Mouse (Mus musculus): Measurements from ENCODE around the gene Mapk8. TPM values are rescaled to one million over a fixed set of nuclear protein-coding genes. Genes with fewer than 3 reads are reported as not detected.

The Mapk8 gene
- total and polyA plus RNA-seq, 3 experiments, result 27.5 to 47.5 TPM; not detected in 1

DNA sequence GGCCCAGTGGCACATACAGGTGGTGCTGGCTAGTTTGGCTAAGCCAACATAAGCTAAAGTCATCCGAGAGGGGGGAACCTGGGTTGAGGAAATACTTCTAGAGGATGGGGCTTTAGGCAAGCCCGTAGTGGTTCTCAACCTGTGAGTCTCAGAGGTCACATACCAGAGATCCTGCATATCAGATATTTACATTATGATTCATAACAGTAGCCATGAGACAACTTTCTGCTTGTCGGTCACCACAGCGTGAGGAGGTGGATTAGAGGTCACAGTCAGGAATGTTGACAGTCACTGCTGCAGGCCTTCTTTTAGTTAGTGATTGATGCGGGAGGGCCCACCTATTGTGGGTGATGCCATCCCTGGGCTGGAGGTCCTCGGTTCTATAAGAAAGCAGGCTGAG is 111.2 kb downstream of the Mapk8 start:
- peaks cover 0 to 2% of the 10 kb centered on the region in 2 experiments; a peak in 1 of 4 replicates for H3K4me1 ChIP-seq (ENCODE audit: control insufficient read depth in 1 of 2, insufficient read depth in 2 of 2, low read length in 2 of 2)
- H3K9me3 ChIP-seq (replicated peaks; ENCODE audit: insufficient read depth, low read length), result no peaks in the 10 kb centered on the region
- DNase-seq (ENCODE audit: low read depth, low spot score), result no peak
- H3K4me3 ChIP-seq (ENCODE audit: control insufficient read depth in 1 of 2, insufficient read depth in 1 of 2, low read depth in 2 of 2, low read length in 2 of 2), result no peak overlapping the region
- H3K36me3 ChIP-seq (ENCODE audit: control insufficient read depth in 1 of 2, insufficient read depth in 2 of 2, low read length in 2 of 2), result no peaks in the 10 kb centered on the region
- H3K27ac ChIP-seq (ENCODE audit: control insufficient read depth, low read depth, low read length), result no peak overlapping the region
- H3K79me2 ChIP-seq (ENCODE audit: control insufficient read depth, insufficient read depth, low read length, poor library complexity), result no peaks in the 10 kb centered on the region
- no peak overlapping the region for H3K9ac ChIP-seq (ENCODE audit: control insufficient read depth, low read depth, low read length, poor library complexity, severe bottlenecking)
- no peak for TF ChIP-seq GABPA (IDR thresholded peaks at IDR 0.05; ENCODE audit: low read depth, low read length)
- TF ChIP-seq SMC3 (IDR thresholded peaks at IDR 0.05; ENCODE audit: low read depth, low read length), result no peak
- no peak for TF ChIP-seq NRF1 (IDR thresholded peaks at IDR 0.05; ENCODE audit: insufficient read depth, low read depth, low read length, poor library complexity, severe bottlenecking)
- TF ChIP-seq RCOR1 (IDR thresholded peaks at IDR 0.05; ENCODE audit: low read depth, low read length), result no peak
- TF ChIP-seq ZMIZ1 (IDR thresholded peaks at IDR 0.05; ENCODE audit: low read depth, low read length), result no peak
- no peak for TF ChIP-seq UBTF (IDR thresholded peaks at IDR 0.05; ENCODE audit: borderline replicate concordance, insufficient read depth, low read depth, low read length)
- TF ChIP-seq RAD21 (IDR thresholded peaks at IDR 0.05; ENCODE audit: low read depth, low read length), result no peak
- TF ChIP-seq USF1 (IDR thresholded peaks at IDR 0.05; ENCODE audit: low read depth, low read length), result no peak
- no peak for TF ChIP-seq MEF2A (IDR thresholded peaks at IDR 0.05; ENCODE audit: extremely low read depth, insufficient replicate concordance, low read depth, low read length, poor library complexity, severe bottlenecking)
- no peak for TF ChIP-seq CHD2 (IDR thresholded peaks at IDR 0.05; ENCODE audit: low read length)
- no peak for TF ChIP-seq MAZ (IDR thresholded peaks at IDR 0.05; ENCODE audit: low read depth, low read length)
- no peak for TF ChIP-seq EP300 (IDR thresholded peaks at IDR 0.05; ENCODE audit: low read depth in 1 of 2, low read length in 2 of 2)
- TF ChIP-seq TBP (IDR thresholded peaks at IDR 0.05; ENCODE audit: low read depth, low read length), result no peak
- H3K27me3 ChIP-seq (ENCODE audit: control insufficient read depth in 1 of 2, insufficient read depth in 2 of 2, low read length in 2 of 2), result peaks cover 0 to 6% of the 10 kb centered on the region in 2 experiments; a peak in 2 of 4 replicates

GRCm38 (mm10) chr14:33334402-33334801 is 112.6 kb downstream of the Mapk8 start:
- DNase-seq (ENCODE audit: low read depth, low spot score), result no peak
- H3K79me2 ChIP-seq (ENCODE audit: control insufficient read depth, insufficient read depth, low read length, poor library complexity), result no peaks in the 10 kb centered on the region
- H3K27me3 ChIP-seq (ENCODE audit: control insufficient read depth in 1 of 2, insufficient read depth in 2 of 2, low read length in 2 of 2), result 0 out of 4 replicates have a peak, but pooled peaks cover 0 to 2% of the 10 kb centered on the region in 2 experiments
- no peak overlapping the region for H3K4me3 ChIP-seq (ENCODE audit: control insufficient read depth in 1 of 2, insufficient read depth in 1 of 2, low read depth in 2 of 2, low read length in 2 of 2)
- H3K4me1 ChIP-seq (ENCODE audit: control insufficient read depth in 1 of 2, insufficient read depth in 2 of 2, low read length in 2 of 2), result peaks cover 0 to 3% of the 10 kb centered on the region in 2 experiments; a peak in 1 of 4 replicates
- H3K27ac ChIP-seq (ENCODE audit: control insufficient read depth, low read depth, low read length), result no peak overlapping the region
- TF ChIP-seq MEF2A (IDR thresholded peaks at IDR 0.05; ENCODE audit: extremely low read depth, insufficient replicate concordance, low read depth, low read length, poor library complexity, severe bottlenecking) (no peak), TCF12 (IDR thresholded peaks at IDR 0.05; ENCODE audit: low read depth, low read length) (no peak), ZMIZ1 (IDR thresholded peaks at IDR 0.05; ENCODE audit: low read depth, low read length) (no peak), GABPA (IDR thresholded peaks at IDR 0.05; ENCODE audit: low read depth, low read length) (no peak), MYB (IDR thresholded peaks at IDR 0.05; ENCODE audit: low read depth, low read length) (no peak), POLR2AphosphoS2 (IDR thresholded peaks at IDR 0.05; ENCODE audit: low read length) (no peak), E2F4 (IDR thresholded peaks at IDR 0.05; ENCODE audit: borderline replicate concordance, low read depth, low read length) (no peak), ZKSCAN1 (IDR thresholded peaks at IDR 0.05; ENCODE audit: low read depth, low read length) (no peak), GATA1 (IDR thresholded peaks at IDR 0.05; ENCODE audit: low read depth, low read length) (no peak)
- H3K9me3 ChIP-seq (replicated peaks; ENCODE audit: insufficient read depth, low read length), result no peaks in the 10 kb centered on the region
- no peaks in the 10 kb centered on the region for H3K36me3 ChIP-seq (ENCODE audit: control insufficient read depth in 1 of 2, insufficient read depth in 2 of 2, low read length in 2 of 2)
- no peak overlapping the region for H3K9ac ChIP-seq (ENCODE audit: control insufficient read depth, low read depth, low read length, poor library complexity, severe bottlenecking)
